ENCODE assay signal across 8 mouse cellular contexts in genomic region chr10:127521611-127522080, GRCm38 (mm10). TPM values are rescaled to one million over a fixed set of nuclear protein-coding genes. Genes with fewer than 3 reads are reported as not detected.
DNase-seq lines count a peak whose midpoint lies in the region; ATAC-seq and TF ChIP-seq lines count a peak whose summit lies in the region.

No protein-coding gene starts in this region.

- H3K9ac ChIP-seq in kidney, embryonic 16.5 days (replicated peaks; ENCODE audit: low read length), result peak overlapping the region; percentile 67
- H3K9ac ChIP-seq in hindbrain, embryonic 15.5 days, result peak overlapping the region; percentile 56
- H3K9ac ChIP-seq in midbrain, embryonic 13.5 days (replicated peaks), result peak overlapping the region; percentile 68

- TF ChIP-seq CTCF in bone marrow macrophage, adult 2 months (IDR thresholded peaks at IDR 0.05; ENCODE audit: low read depth, low read length), result no peak

- ATAC-seq in kidney, embryonic 16.5 days (ENCODE audit: low FRiP score, low TSS enrichment), result no peak
- ATAC-seq in hindbrain, embryonic 15.5 days (ENCODE audit: low FRiP score, low read depth), result no peak
- no peak for ATAC-seq in midbrain, embryonic 13.5 days
- no peak for ATAC-seq in monocyte, adult 5-6 weeks (replicated peaks; ENCODE audit: insufficient number of reproducible peaks, low FRiP score, low TSS enrichment, poor library complexity, severe bottlenecking)

- 7% methylated on average over 12 of the region's 12 CpGs for WGBS in kidney, embryonic 16.5 days
- WGBS in hindbrain, embryonic 15.5 days, result 14% methylated on average over 12 of the region's 12 CpGs
- WGBS in midbrain, embryonic 13.5 days, result 16% methylated on average over 12 of the region's 12 CpGs

- peaks cover 41% of the 10 kb centered on the region for H3K4me1 ChIP-seq in kidney, embryonic 16.5 days (ENCODE audit: insufficient read depth, low read length)
- H3K4me1 ChIP-seq in bone marrow macrophage, adult 2 months (ENCODE audit: control insufficient read depth, insufficient read depth, low read length), result peaks cover 17% of the 10 kb centered on the region
- peaks cover 47% of the 10 kb centered on the region for H3K4me1 ChIP-seq in hindbrain, embryonic 15.5 days (replicated peaks)
- peaks cover 55% of the 10 kb centered on the region for H3K4me1 ChIP-seq in midbrain, embryonic 13.5 days (replicated peaks)

- peak overlapping the region; percentile 77 for H3K4me2 ChIP-seq in kidney, embryonic 16.5 days (replicated peaks; ENCODE audit: low read depth, low read length)
- H3K4me2 ChIP-seq in hindbrain, embryonic 15.5 days, result peak overlapping the region; percentile 89
- peak overlapping the region; percentile 85 for H3K4me2 ChIP-seq in midbrain, embryonic 13.5 days (replicated peaks)

- peak overlapping the region; percentile 58 for H3K4me3 ChIP-seq in kidney, embryonic 16.5 days (ENCODE audit: low read length)
- peak overlapping the region; percentile 86 for H3K4me3 ChIP-seq in bone marrow macrophage, adult 2 months (ENCODE audit: insufficient read depth, low read length)
- H3K4me3 ChIP-seq in hindbrain, embryonic 15.5 days, result peak overlapping the region; percentile 56
- peak overlapping the region; percentile 54 for H3K4me3 ChIP-seq in midbrain, embryonic 13.5 days (replicated peaks)

- no peaks in the 10 kb centered on the region for H3K9me3 ChIP-seq in kidney, embryonic 16.5 days (ENCODE audit: low read length)
- no peaks in the 10 kb centered on the region for H3K9me3 ChIP-seq in hindbrain, embryonic 15.5 days
- no peaks in the 10 kb centered on the region for H3K9me3 ChIP-seq in midbrain, embryonic 13.5 days

- H3K36me3 ChIP-seq in kidney, embryonic 16.5 days (ENCODE audit: insufficient read depth, low read length), result peaks cover 22% of the 10 kb centered on the region
- peaks cover 10% of the 10 kb centered on the region for H3K36me3 ChIP-seq in hindbrain, embryonic 15.5 days
- peaks cover 22% of the 10 kb centered on the region for H3K36me3 ChIP-seq in midbrain, embryonic 13.5 days

- no peak for DNase-seq in kidney, adult 11 months
- no peak for DNase-seq in kidney, adult 9 months
- no peak for DNase-seq in layer of hippocampus, adult 9-10 months (ENCODE audit: low spot score)

- H3K27me3 ChIP-seq in kidney, embryonic 16.5 days (ENCODE audit: insufficient read depth, low read length), result peaks cover 46% of the 10 kb centered on the region
- H3K27me3 ChIP-seq in hindbrain, embryonic 15.5 days, result no peaks in the 10 kb centered on the region
- H3K27me3 ChIP-seq in midbrain, embryonic 13.5 days, result peaks cover 60% of the 10 kb centered on the region

- H3K27ac ChIP-seq in kidney, embryonic 16.5 days (ENCODE audit: low read length), result 0 out of 2 replicates have a peak overlapping the region, but pooled peaks have one; percentile 1
- H3K27ac ChIP-seq in bone marrow macrophage, adult 2 months (ENCODE audit: insufficient read depth, low read depth, low read length), result peak overlapping the region; percentile 18; the same call in 1 of the 2 replicates
- no peak overlapping the region for H3K27ac ChIP-seq in hindbrain, embryonic 15.5 days (replicated peaks)
- no peak overlapping the region for H3K27ac ChIP-seq in midbrain, embryonic 13.5 days

- TF ChIP-seq POLR2A in bone marrow macrophage, adult 2 months (IDR thresholded peaks at IDR 0.05; ENCODE audit: borderline replicate concordance, low read depth, low read length), result no peak

RNA-seq across cellular contexts. Expression of gene Shmt2, which starts 0.6 kb away (rescaled TPM):
- 119 and 123 TPM in 2 replicates for polyA plus RNA-seq in kidney, embryonic 16.5 days (2015; fragmentation: Nextera tagmentation; extraction: Ambion mirVana)
- polyA plus RNA-seq in bone marrow macrophage, adult 2 months (2012; ENCODE audit: insufficient read depth, insufficient read length, missing spikeins), result 21.0 and 22.8 TPM in 2 replicates
- 56.2 and 64.8 TPM in 2 replicates for polyA plus RNA-seq in hindbrain, embryonic 15.5 days (2015; fragmentation: Nextera tagmentation; extraction: Ambion mirVana)
- 54.3 and 56.2 TPM in 2 replicates for polyA plus RNA-seq in midbrain, embryonic 13.5 days (2015; fragmentation: Nextera tagmentation; extraction: Ambion mirVana)
- 7.9 to 28.8 TPM (median 11.5 TPM) in 3 replicates for total RNA-seq in monocyte, adult 5-6 weeks (2017)

RNA-seq across cellular contexts. Expression of gene Ndufa4l2, which starts 6.9 kb away (rescaled TPM):
- 74.4 and 77.3 TPM in 2 replicates for polyA plus RNA-seq in kidney, embryonic 16.5 days (2015; fragmentation: Nextera tagmentation; extraction: Ambion mirVana)
- not detected in 2 replicates for polyA plus RNA-seq in bone marrow macrophage, adult 2 months (2012; ENCODE audit: insufficient read depth, insufficient read length, missing spikeins)
- 20.7 and 24.4 TPM in 2 replicates for polyA plus RNA-seq in hindbrain, embryonic 15.5 days (2015; fragmentation: Nextera tagmentation; extraction: Ambion mirVana)
- 11.5 and 13.8 TPM in 2 replicates for polyA plus RNA-seq in midbrain, embryonic 13.5 days (2015; fragmentation: Nextera tagmentation; extraction: Ambion mirVana)
- not detected in 3 replicates for total RNA-seq in monocyte, adult 5-6 weeks (2017)

RNA-seq across cellular contexts. Expression of gene Nxph4, which starts 12.7 kb away (rescaled TPM):
- 1.8 and 2.3 TPM in 2 replicates for polyA plus RNA-seq in kidney, embryonic 16.5 days (2015; fragmentation: Nextera tagmentation; extraction: Ambion mirVana)
- not detected in 2 replicates for polyA plus RNA-seq in bone marrow macrophage, adult 2 months (2012; ENCODE audit: insufficient read depth, insufficient read length, missing spikeins)
- polyA plus RNA-seq in hindbrain, embryonic 15.5 days (2015; fragmentation: Nextera tagmentation; extraction: Ambion mirVana), result 161 and 194 TPM in 2 replicates
- 78.8 and 83.9 TPM in 2 replicates for polyA plus RNA-seq in midbrain, embryonic 13.5 days (2015; fragmentation: Nextera tagmentation; extraction: Ambion mirVana)
- total RNA-seq in monocyte, adult 5-6 weeks (2017), result not detected in 3 replicates

RNA-seq across cellular contexts. Expression of gene Stac3, which starts 20.2 kb away (rescaled TPM):
- polyA plus RNA-seq in kidney, embryonic 16.5 days (2015; fragmentation: Nextera tagmentation; extraction: Ambion mirVana), result 0.85 and 1.9 TPM in 2 replicates
- polyA plus RNA-seq in bone marrow macrophage, adult 2 months (2012; ENCODE audit: insufficient read depth, insufficient read length, missing spikeins), result 1.5 and 2.7 TPM in 2 replicates
- polyA plus RNA-seq in hindbrain, embryonic 15.5 days (2015; fragmentation: Nextera tagmentation; extraction: Ambion mirVana), result 2.5 and 2.9 TPM in 2 replicates
- 1.6 and 2.3 TPM in 2 replicates for polyA plus RNA-seq in midbrain, embryonic 13.5 days (2015; fragmentation: Nextera tagmentation; extraction: Ambion mirVana)
- total RNA-seq in monocyte, adult 5-6 weeks (2017), result 0.32 to 9.8 TPM (median 1.4 TPM) in 3 replicates

Comparison
In these comparisons a context has a peak if more than half of its experiments do, and no peak if none do; other contexts are left out.
1. H3K27ac ChIP-seq: peak in kidney, embryonic 16.5 days (single experiment) and bone marrow macrophage, adult 2 months (single experiment); none in hindbrain, embryonic 15.5 days (single experiment) and midbrain, embryonic 13.5 days (single experiment).
2. RNA of gene Ndufa4l2, which starts 6.9 kb away (polyA plus RNA-seq): 74.4 to 77.3 TPM in kidney, embryonic 16.5 days, 20.7 to 24.4 TPM in hindbrain, embryonic 15.5 days and 11.5 to 13.8 TPM in midbrain, embryonic 13.5 days; not detected in bone marrow macrophage, adult 2 months; every median in the first group is over 10 times any median in the second.
3. RNA of gene Nxph4, which starts 12.7 kb away (polyA plus RNA-seq): 161 to 194 TPM in hindbrain, embryonic 15.5 days and 78.8 to 83.9 TPM in midbrain, embryonic 13.5 days; 1.8 to 2.3 TPM in kidney, embryonic 16.5 days and not detected in bone marrow macrophage, adult 2 months; every median in the first group is over 10 times any median in the second.
4. Peak in every context shown above with its lines, with median percentiles within 50 percentile points of each other: H3K4me2 ChIP-seq, H3K4me3 ChIP-seq and H3K9ac ChIP-seq.